ENCODE assay signal across 23 mouse cellular contexts in genomic region chr10:107844906-107845305, GRCm38 (mm10).
DNase-seq lines count a peak whose midpoint lies in the region; ATAC-seq lines count a peak whose summit lies in the region.
"Had no signal": no experiment of that assay in that cellular context is flagged by ENCODE, and none has a peak within 500 bp of the region (broad histone marks: within the 10 kb centered on the region; RNA-seq: fewer than 3 reads in every experiment).

No protein-coding gene starts in this region.

- no peak overlapping the region for H3K4me3 ChIP-seq in midbrain, embryonic 11.5 days (ENCODE audit: low read depth, low read length)
- H3K4me3 ChIP-seq in midbrain, embryonic 15.5 days = no peak overlapping the region

- no peak overlapping the region for H3K27ac ChIP-seq in midbrain, embryonic 11.5 days (ENCODE audit: low read depth, low read length)
- no peak overlapping the region for H3K27ac ChIP-seq in midbrain, embryonic 15.5 days

- peak; percentile 45 for DNase-seq in midbrain, embryonic 11.5 days (ENCODE audit: low spot score, missing footprints)
- DNase-seq in 3T3-L1 (ENCODE audit: low read depth, low spot score) = peak; percentile 76
- peak; percentile 68 for DNase-seq in adipocyte (ENCODE audit: low spot score)
- DNase-seq in urinary bladder, postnatal 25 days (ENCODE audit: low spot score) = no peak
- DNase-seq in adrenal gland, postnatal 25 days = no peak
- DNase-seq: adrenal gland, adult 2 months; adrenal gland, adult 8-10 months; adrenal gland, postnatal 10 days; adrenal gland, postnatal 14 days; adrenal gland, postnatal 36 days; B cell, adult 2 months; cerebellum, adult 11 months; cerebellum, adult 11-12 months; cerebellum, adult 18-20 months; cerebellum, adult 2 months; cerebellum, adult 8-10 months; cerebellum, adult 9-10 months had no signal

- no peak for ATAC-seq in midbrain, embryonic 11.5 days (ENCODE audit: low FRiP score)
- no peak for ATAC-seq in midbrain, embryonic 15.5 days (replicated peaks)
- ATAC-seq: activated CD4-positive, CD25-positive, alpha-beta regulatory T cell, adult 4 months; CD4-positive, CD25-positive, alpha-beta regulatory T cell, adult 4 months; Patski had no signal

- H3K36me3 ChIP-seq in midbrain, embryonic 11.5 days (ENCODE audit: control insufficient read depth, insufficient read depth, low read length) = no peaks in the 10 kb centered on the region
- H3K36me3 ChIP-seq in midbrain, embryonic 15.5 days (replicated peaks) = no peaks in the 10 kb centered on the region
- H3K36me3 ChIP-seq: G1E had no signal

- H3K4me1 ChIP-seq in midbrain, embryonic 11.5 days (ENCODE audit: control insufficient read depth, insufficient read depth, low read length) = no peaks in the 10 kb centered on the region
- no peaks in the 10 kb centered on the region for H3K4me1 ChIP-seq in midbrain, embryonic 15.5 days

- 95% methylated on average over 1 of the region's 1 CpGs for WGBS in midbrain, embryonic 11.5 days
- 99% methylated on average over 1 of the region's 1 CpGs for WGBS in midbrain, embryonic 15.5 days

- no peaks in the 10 kb centered on the region for H3K9me3 ChIP-seq in midbrain, embryonic 11.5 days (ENCODE audit: control insufficient read depth, low read length)
- H3K9me3 ChIP-seq in midbrain, embryonic 15.5 days = no peaks in the 10 kb centered on the region
- H3K9me3 ChIP-seq: G1E had no signal

- H3K9ac ChIP-seq in midbrain, embryonic 11.5 days (ENCODE audit: low read length) = no peak overlapping the region
- no peak overlapping the region for H3K9ac ChIP-seq in midbrain, embryonic 15.5 days

- H3K27me3 ChIP-seq in midbrain, embryonic 11.5 days (ENCODE audit: control insufficient read depth, insufficient read depth, low read length) = no peaks in the 10 kb centered on the region
- no peaks in the 10 kb centered on the region for H3K27me3 ChIP-seq in midbrain, embryonic 15.5 days (replicated peaks)
- H3K27me3 ChIP-seq: CH12.LX had no signal

- no peak overlapping the region for H3K4me2 ChIP-seq in midbrain, embryonic 11.5 days
- no peak overlapping the region for H3K4me2 ChIP-seq in midbrain, embryonic 15.5 days

Comparison
In these comparisons a context has a peak if more than half of its experiments do, and no peak if none do; other contexts are left out.
1. DNase-seq: peak in midbrain, embryonic 11.5 days (single experiment), 3T3-L1 (single experiment) and adipocyte (single experiment); none in urinary bladder, postnatal 25 days (single experiment) and adrenal gland, postnatal 25 days (single experiment).